Mouse (Mus musculus) olfactory bulb, adult 2 months (tissue): ENCODE measurements around the gene Ddx23.

Experiments
- CTCF ChIP-seq: fragments of 200-500 bp; IDR thresholded peaks from 2 replicates; pipeline ENCODE4 v1.5.1; 2012; ENCODE audit warnings: low read depth, mild to moderate bottlenecking, low read length, moderate library complexity; ENCODE audit not compliant: insufficient read depth
- POLR2A ChIP-seq: fragments of 200-500 bp; IDR thresholded peaks from 2 replicates; pipeline ENCODE4 v1.6.1; 2012; ENCODE audit warnings: mild to moderate bottlenecking, low read depth, low read length, moderate library complexity; ENCODE audit not compliant: insufficient read depth

DNA sequence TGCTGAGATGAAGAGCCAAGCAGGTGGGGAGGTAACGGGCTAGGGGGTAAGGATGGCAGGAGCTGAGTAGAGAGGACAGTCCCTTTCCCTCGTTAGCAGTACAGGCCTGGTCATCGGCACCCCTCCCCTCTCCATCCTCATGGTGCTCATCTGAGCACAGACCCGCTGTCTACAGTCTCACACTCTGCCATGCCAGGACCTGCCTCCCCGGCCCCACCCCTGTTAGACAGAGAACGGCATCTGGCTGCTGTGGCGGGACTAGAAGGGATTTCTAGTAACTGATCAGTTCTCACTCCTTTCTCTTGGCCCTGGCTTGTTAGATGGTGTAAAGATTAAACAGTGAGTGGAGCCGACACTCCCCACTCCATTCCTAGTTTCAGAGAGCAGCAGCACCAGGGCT lies 16.0 kb downstream of the Ddx23 start:
- no peak for TF ChIP-seq CTCF
- TF ChIP-seq POLR2A = no peak
